ENCODE assay signal across 8 mouse cellular contexts in the genomic region with DNA sequence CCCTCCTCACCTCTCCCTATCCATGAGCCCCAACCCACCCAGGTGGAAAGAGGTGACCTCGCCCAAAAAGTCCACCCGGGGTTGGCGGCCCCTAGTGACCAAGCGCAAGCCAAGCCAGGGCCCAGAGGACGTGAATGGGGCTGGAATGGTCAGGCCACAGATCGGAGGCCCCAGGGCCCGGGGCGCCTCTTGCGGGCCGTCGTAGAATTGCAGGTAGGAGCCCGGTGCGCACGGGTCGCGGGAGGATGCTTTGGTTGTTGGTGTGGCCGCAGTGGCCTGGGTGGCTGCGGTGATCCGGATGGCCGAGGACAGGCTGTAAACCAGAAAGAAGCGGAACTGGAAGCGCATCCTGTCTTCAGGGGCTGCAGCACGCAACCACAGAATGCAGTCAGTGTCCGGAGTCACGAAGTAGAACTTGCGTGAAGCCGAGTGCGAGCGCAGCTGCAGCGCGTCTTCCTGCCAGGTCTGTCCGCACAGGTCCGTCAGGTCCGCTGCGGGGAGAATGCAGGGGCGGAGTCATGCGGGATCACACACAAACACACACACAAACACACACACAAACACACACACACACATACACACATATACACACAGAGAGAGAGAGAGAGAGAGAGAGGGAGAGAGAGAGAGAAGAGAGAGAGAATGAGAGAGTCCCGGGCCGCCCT. TPM values are rescaled to one million over a fixed set of nuclear protein-coding genes. Genes with fewer than 3 reads are reported as not detected.
DNase-seq lines count a peak whose midpoint lies in the region; ATAC-seq and TF ChIP-seq lines count a peak whose summit lies in the region.

No protein-coding gene starts in this region.

- no peaks in the 10 kb centered on the region for H3K9me3 ChIP-seq in embryonic facial prominence, embryonic 13.5 days
- no peaks in the 10 kb centered on the region for H3K9me3 ChIP-seq in heart, embryonic 10.5 days
- H3K9me3 ChIP-seq in liver, embryonic 14.5 days (ENCODE audit: control insufficient read depth, low read length) = no peaks in the 10 kb centered on the region
- H3K9me3 ChIP-seq in stomach, embryonic 16.5 days (replicated peaks; ENCODE audit: control insufficient read depth, low read length) = no peaks in the 10 kb centered on the region

- TF ChIP-seq EP300 in liver, embryonic 14.5 days (IDR thresholded peaks at IDR 0.05; ENCODE audit: low read depth) = no peak

- no peaks in the 10 kb centered on the region for H3K36me3 ChIP-seq in embryonic facial prominence, embryonic 13.5 days
- peaks cover 3% of the 10 kb centered on the region for H3K36me3 ChIP-seq in heart, embryonic 10.5 days
- H3K36me3 ChIP-seq in kidney, adult 2 months (ENCODE audit: control insufficient read depth, insufficient read depth, low read length) = no peaks in the 10 kb centered on the region
- no peaks in the 10 kb centered on the region for H3K36me3 ChIP-seq in liver, embryonic 14.5 days (replicated peaks; ENCODE audit: control insufficient read depth, insufficient read depth, low read depth)
- no peaks in the 10 kb centered on the region for H3K36me3 ChIP-seq in stomach, embryonic 16.5 days (ENCODE audit: control insufficient read depth, insufficient read depth, low read length)

- peak overlapping the region; percentile 71 for H3K4me2 ChIP-seq in embryonic facial prominence, embryonic 13.5 days
- peak overlapping the region; percentile 45; the same call in 1 of the 2 replicates for H3K4me2 ChIP-seq in liver, embryonic 14.5 days (ENCODE audit: low read depth)
- H3K4me2 ChIP-seq in stomach, embryonic 16.5 days (ENCODE audit: low read depth, low read length) = peak overlapping the region; percentile 49

- peaks cover 23% of the 10 kb centered on the region for H3K27me3 ChIP-seq in embryonic facial prominence, embryonic 13.5 days
- peaks cover 39% of the 10 kb centered on the region for H3K27me3 ChIP-seq in heart, embryonic 10.5 days (ENCODE audit: insufficient read depth, poor library complexity, severe bottlenecking)
- H3K27me3 ChIP-seq in kidney, adult 2 months (replicated peaks; ENCODE audit: control insufficient read depth, insufficient read depth, low read length) = no peaks in the 10 kb centered on the region
- peaks cover 9% of the 10 kb centered on the region for H3K27me3 ChIP-seq in liver, embryonic 14.5 days (ENCODE audit: control insufficient read depth, insufficient read depth, low read length)
- no peaks in the 10 kb centered on the region for H3K27me3 ChIP-seq in stomach, embryonic 16.5 days (ENCODE audit: control insufficient read depth, insufficient read depth, low read length)

- peak overlapping the region; percentile 69 for H3K9ac ChIP-seq in embryonic facial prominence, embryonic 13.5 days
- H3K9ac ChIP-seq in liver, embryonic 14.5 days (replicated peaks) = no peak overlapping the region
- H3K9ac ChIP-seq in stomach, embryonic 16.5 days (ENCODE audit: low read length) = peak overlapping the region; percentile 22; the same call in 1 of the 2 replicates

- peak; percentile 55 for TF ChIP-seq CTCF in kidney, adult 2 months (conservative IDR thresholded peaks at IDR 0.05; ENCODE audit: insufficient read depth, insufficient read length, low read depth, low read length)
- TF ChIP-seq CTCF in liver, embryonic 14.5 days (IDR thresholded peaks at IDR 0.05; ENCODE audit: low read depth) = peak; percentile 86

- 4% methylated on average over 39 of the region's 39 CpGs for WGBS in embryonic facial prominence, embryonic 13.5 days
- WGBS in heart, embryonic 10.5 days = 4% methylated on average over 39 of the region's 39 CpGs
- 9% methylated on average over 39 of the region's 39 CpGs for WGBS in kidney, adult 2 months
- 4% methylated on average over 39 of the region's 39 CpGs for WGBS in liver, embryonic 14.5 days (ENCODE audit: insufficient replicate concordance)
- WGBS in stomach, embryonic 16.5 days = 8% methylated on average over 39 of the region's 39 CpGs

- no peak overlapping the region for H3K27ac ChIP-seq in embryonic facial prominence, embryonic 13.5 days
- H3K27ac ChIP-seq in heart, embryonic 10.5 days = no peak overlapping the region; the same call in 1 of the 2 replicates
- H3K27ac ChIP-seq in kidney, adult 2 months (ENCODE audit: insufficient read depth, low read depth, low read length) = no peak overlapping the region
- H3K27ac ChIP-seq in liver, embryonic 14.5 days = no peak overlapping the region
- no peak overlapping the region for H3K27ac ChIP-seq in stomach, embryonic 16.5 days (ENCODE audit: low read length)

- peak; percentile 24 to 48 for DNase-seq in urinary bladder, adult 18-20 months (ENCODE audit: low spot score in 2 of 2)
- no peak for DNase-seq in urinary bladder, postnatal 10 days (ENCODE audit: low spot score)
- peak; percentile 88 for DNase-seq in heart, embryonic 10.5 days (ENCODE audit: low spot score)
- DNase-seq in kidney, adult 2 months = peak; percentile 58
- no peak for DNase-seq in liver, embryonic 14.5 days (ENCODE audit: low read depth in 3 of 3, low spot score in 3 of 3)
- peak; percentile 37 for DNase-seq in naive thymus-derived CD4-positive, alpha-beta T cell, adult 2 months (ENCODE audit: low read depth)

- TF ChIP-seq POLR2A in kidney, adult 2 months (IDR thresholded peaks at IDR 0.05; ENCODE audit: low read depth, low read length) = no peak

- peaks cover 10% of the 10 kb centered on the region for H3K4me1 ChIP-seq in embryonic facial prominence, embryonic 13.5 days
- H3K4me1 ChIP-seq in heart, embryonic 10.5 days = peaks cover 11% of the 10 kb centered on the region
- H3K4me1 ChIP-seq in kidney, adult 2 months (ENCODE audit: control insufficient read depth, insufficient read depth, low read length) = no peaks in the 10 kb centered on the region
- no peaks in the 10 kb centered on the region for H3K4me1 ChIP-seq in liver, embryonic 14.5 days (replicated peaks; ENCODE audit: control insufficient read depth in 2 of 2, insufficient read depth in 2 of 2, low read length in 1 of 2)
- 0 out of 2 replicates have a peak, but pooled peaks cover 3% of the 10 kb centered on the region for H3K4me1 ChIP-seq in stomach, embryonic 16.5 days (ENCODE audit: control insufficient read depth, insufficient read depth, low read length)

- ATAC-seq in embryonic facial prominence, embryonic 13.5 days (ENCODE audit: insufficient number of reproducible peaks, insufficient read depth, low FRiP score, low TSS enrichment, low read depth) = no peak
- no peak for ATAC-seq in liver, embryonic 14.5 days (ENCODE audit: insufficient read depth)
- peak; percentile 54 for ATAC-seq in stomach, embryonic 16.5 days (ENCODE audit: insufficient read depth, low FRiP score)

- peak overlapping the region; percentile 40 for H3K4me3 ChIP-seq in embryonic facial prominence, embryonic 13.5 days
- peak overlapping the region; percentile 54 for H3K4me3 ChIP-seq in heart, embryonic 10.5 days
- no peak overlapping the region; the same call in 1 of the 2 replicates for H3K4me3 ChIP-seq in kidney, adult 2 months (ENCODE audit: insufficient read depth, low read depth, low read length)
- H3K4me3 ChIP-seq in liver, embryonic 14.5 days (ENCODE audit: insufficient read depth in 1 of 2, low read depth in 2 of 2, low read length in 2 of 2) = no peak overlapping the region
- H3K4me3 ChIP-seq in stomach, embryonic 16.5 days (replicated peaks; ENCODE audit: low read length) = peak overlapping the region; percentile 26

RNA-seq across cellular contexts. Expression of gene Ldlrad2, which starts 3.9 kb away (rescaled TPM):
- not detected in 2 replicates for polyA plus RNA-seq in embryonic facial prominence, embryonic 13.5 days (2015; fragmentation: Nextera tagmentation; extraction: Ambion mirVana)
- 0.39 TPM in 1 of 2 replicates, not detected in the other for polyA plus RNA-seq in heart, embryonic 10.5 days (2016; fragmentation: Nextera tagmentation; extraction: Ambion mirVana)
- polyA plus RNA-seq in kidney, adult 2 months (2012; rRNA removed) = not detected in 2 replicates
- not detected in 2 replicates for polyA plus RNA-seq in liver, embryonic 14.5 days (2012; rRNA removed)
- not detected in 2 replicates for polyA plus RNA-seq in liver, embryonic 14.5 days (2014; fragmentation: Nextera tagmentation; extraction: Ambion mirVana)
- polyA plus RNA-seq in stomach, embryonic 16.5 days (2015; fragmentation: Nextera tagmentation; extraction: Ambion mirVana) = not detected in 2 replicates

RNA-seq across cellular contexts. Expression of gene Usp48, which starts 15.2 kb away (rescaled TPM):
- 83.3 and 86.5 TPM in 2 replicates for polyA plus RNA-seq in embryonic facial prominence, embryonic 13.5 days (2015; fragmentation: Nextera tagmentation; extraction: Ambion mirVana)
- polyA plus RNA-seq in heart, embryonic 10.5 days (2016; fragmentation: Nextera tagmentation; extraction: Ambion mirVana) = 47.7 and 56.9 TPM in 2 replicates
- polyA plus RNA-seq in kidney, adult 2 months (2012; rRNA removed) = 38.6 and 39.5 TPM in 2 replicates
- polyA plus RNA-seq in liver, embryonic 14.5 days (2012; rRNA removed) = 20.2 and 27.4 TPM in 2 replicates
- 25.9 and 29.6 TPM in 2 replicates for polyA plus RNA-seq in liver, embryonic 14.5 days (2014; fragmentation: Nextera tagmentation; extraction: Ambion mirVana)
- 55.8 and 58.3 TPM in 2 replicates for polyA plus RNA-seq in stomach, embryonic 16.5 days (2015; fragmentation: Nextera tagmentation; extraction: Ambion mirVana)

Comparison
In these comparisons a context has a peak if more than half of its experiments do, and no peak if none do; other contexts are left out.
1. DNase-seq: peak in urinary bladder, adult 18-20 months (2 of 2), heart, embryonic 10.5 days (single experiment), kidney, adult 2 months (single experiment) and naive thymus-derived CD4-positive, alpha-beta T cell, adult 2 months (single experiment); none in urinary bladder, postnatal 10 days (single experiment) and liver, embryonic 14.5 days (0 of 3).
2. H3K4me3 ChIP-seq: peak in embryonic facial prominence, embryonic 13.5 days (single experiment), heart, embryonic 10.5 days (single experiment) and stomach, embryonic 16.5 days (single experiment); none in kidney, adult 2 months (single experiment) and liver, embryonic 14.5 days (0 of 2).
3. Peak in every context shown above with its lines, with median percentiles within 50 percentile points of each other: H3K4me2 ChIP-seq.